Mouse (Mus musculus) ovary, adult 2 months (tissue): ENCODE measurements around the gene Gm14408. TPM values are rescaled to one million over a fixed set of nuclear protein-coding genes. Genes with fewer than 3 reads are reported as not detected.

Experiments used
- polyA plus RNA-seq: library from polyadenylated mRNA; depleted of rRNA; stranded (reverse); fragments of >200 nt; gene quantifications from 2 replicates; pipeline ENCODE4 v1.2.3, GENCODE M21; 2012; rRNA removed

The Gm14408 gene
- polyA plus RNA-seq, result not detected in 2 replicates

DNA sequence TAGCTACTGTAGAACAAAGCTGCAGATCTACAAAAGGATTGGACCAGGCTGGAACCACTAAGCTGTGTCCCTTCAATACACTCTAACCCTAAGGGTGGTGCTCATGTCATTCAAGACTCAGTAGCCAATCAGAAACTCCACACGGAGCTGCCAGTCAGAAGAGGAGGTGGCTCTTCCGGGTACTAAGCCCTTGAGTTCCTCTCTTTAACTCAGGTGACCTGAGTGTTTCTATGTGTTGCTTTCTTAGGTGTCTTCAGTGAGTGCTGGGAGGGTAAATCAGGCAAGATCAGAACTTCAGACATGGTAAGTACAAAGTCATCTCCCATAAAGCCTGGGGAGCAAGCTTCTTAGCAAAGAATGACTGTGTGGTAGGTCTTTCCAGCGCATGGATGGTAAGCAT lies at the start of gene Gm14408:
Gm14408 (plus strand) TSS at position 301 of the 400 bp plus-strand sequence.

DNA sequence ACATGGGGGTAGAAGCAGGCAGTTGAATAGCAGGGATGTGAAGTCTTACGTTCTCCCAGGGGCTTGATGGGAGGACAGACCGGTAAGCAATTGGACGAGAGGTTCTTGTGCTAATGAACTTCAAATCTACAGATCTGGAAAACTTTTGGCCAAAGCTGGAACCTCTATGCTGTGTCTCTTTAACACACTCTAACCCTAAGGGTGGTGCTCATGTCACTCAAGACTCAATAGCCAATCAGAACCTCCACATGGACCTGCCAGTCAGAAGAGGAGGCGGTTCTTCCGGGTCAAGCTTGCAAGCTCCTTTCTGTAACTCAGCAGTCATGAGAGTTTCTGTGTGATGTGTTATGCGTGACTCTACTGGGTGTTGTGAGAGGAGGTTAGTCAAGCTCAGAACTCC lies 32.6 kb upstream of the Gm14408 start, which contains the start of gene Gm14295:
Gm14295 (plus strand) TSS at position 301 of the 400 bp plus-strand sequence.

Other genes with a start within 250 kb of the Gm14408 start
- 0.96 and 2.3 TPM in 2 replicates for gene Gm14308, start 194.8 kb upstream of the Gm14408 start, polyA plus RNA-seq
- 1.3 and 2.1 TPM in 2 replicates for gene Zfp973, start 160.6 kb upstream of the Gm14408 start, polyA plus RNA-seq
- 1.3 and 1.6 TPM in 2 replicates for gene Gm14305, start 122.8 kb upstream of the Gm14408 start, polyA plus RNA-seq
- 1.3 and 1.6 TPM in 2 replicates for gene Gm14295, start 32.5 kb upstream of the Gm14408 start, polyA plus RNA-seq
- 0.77 and 1.4 TPM in 2 replicates for gene Gm14296, start 96.7 kb downstream of the Gm14408 start, polyA plus RNA-seq
- 1.2 and 5.6 TPM in 2 replicates for gene Gm14419, start 169.8 kb downstream of the Gm14408 start, polyA plus RNA-seq
- not detected in 2 replicates for gene Gm14401, start 243.2 kb downstream of the Gm14408 start, polyA plus RNA-seq